In genomic region chr1:190048521-190049170, GRCm38 (mm10) we compare ENCODE assay signal across 26 mouse cellular contexts.
A peak's percentile ranks its signal among the peaks of the same experiment; 100 is the strongest.
DNase-seq lines count a peak whose midpoint lies in the region; ATAC-seq lines count a peak whose summit lies in the region.
"Had no signal": no experiment of that assay in that cellular context is flagged by ENCODE, and none has a peak within 500 bp of the region (broad histone marks: within the 10 kb centered on the region; RNA-seq: fewer than 3 reads in every experiment).

No protein-coding gene starts in this region.

- H3K27ac ChIP-seq in liver, embryonic 12.5 days = peak overlapping the region; percentile 47; the same call in 1 of the 2 replicates
- no peak overlapping the region for H3K27ac ChIP-seq in liver, embryonic 11.5 days (ENCODE audit: low read depth, low read length)
- peak overlapping the region; percentile 54 for H3K27ac ChIP-seq in liver, embryonic 16.5 days (ENCODE audit: low read length)
- H3K27ac ChIP-seq: embryonic facial prominence, embryonic 12.5 days; embryonic facial prominence, embryonic 15.5 days; gastrocnemius, adult 2 months; heart, embryonic 15.5 days; hindbrain, embryonic 14.5 days; hindbrain, postnatal 0 days had no signal

- peak; percentile 62 to 80 for DNase-seq in adrenal gland, adult (ENCODE audit: inconsistent age in 2 of 2, low spot score in 1 of 2)
- no peak for DNase-seq in adrenal gland, postnatal 25 days
- no peak for DNase-seq in liver, embryonic 11.5 days (ENCODE audit: low spot score)
- peak; percentile 31 for DNase-seq in adrenal gland, postnatal 14 days
- DNase-seq in embryo, embryonic 11 days = no peak
- no peak for DNase-seq in layer of hippocampus, adult 9-10 months (ENCODE audit: low spot score)
- DNase-seq: cerebellum, adult 18-20 months; cerebellum, adult 9-10 months; cerebellum, postnatal 14 days; forebrain, postnatal 0 days; gastrocnemius, adult 2 months; gastrocnemius, postnatal 25 days; heart, adult 18-20 months; heart, postnatal 10 days; heart, postnatal 4 days had no signal

- no peak overlapping the region for H3K9ac ChIP-seq in liver, embryonic 12.5 days
- no peak overlapping the region for H3K9ac ChIP-seq in liver, embryonic 11.5 days (ENCODE audit: low read depth, low read length)
- H3K9ac ChIP-seq in liver, embryonic 16.5 days (ENCODE audit: low read depth, low read length) = no peak overlapping the region
- H3K9ac ChIP-seq: embryonic facial prominence, embryonic 12.5 days; embryonic facial prominence, embryonic 15.5 days; forebrain, postnatal 0 days; heart, embryonic 12.5 days; heart, embryonic 15.5 days; hindbrain, embryonic 14.5 days had no signal

- H3K27me3 ChIP-seq in liver, embryonic 12.5 days (replicated peaks) = no peaks in the 10 kb centered on the region
- H3K27me3 ChIP-seq in liver, embryonic 11.5 days (replicated peaks; ENCODE audit: control insufficient read depth, insufficient read depth, low read length) = no peaks in the 10 kb centered on the region
- H3K27me3 ChIP-seq in liver, embryonic 16.5 days (ENCODE audit: control insufficient read depth, insufficient read depth, low read depth, low read length) = no peaks in the 10 kb centered on the region
- H3K27me3 ChIP-seq: embryonic facial prominence, embryonic 12.5 days; embryonic facial prominence, embryonic 15.5 days; heart, embryonic 12.5 days; heart, embryonic 15.5 days had no signal

- no peak overlapping the region for H3K4me3 ChIP-seq in liver, embryonic 12.5 days
- H3K4me3 ChIP-seq in liver, embryonic 11.5 days (ENCODE audit: low read depth, low read length) = no peak overlapping the region
- H3K4me3 ChIP-seq in liver, embryonic 16.5 days (ENCODE audit: low read depth, low read length) = no peak overlapping the region
- H3K4me3 ChIP-seq: embryonic facial prominence, embryonic 12.5 days; embryonic facial prominence, embryonic 15.5 days; gastrocnemius, adult 2 months; heart, embryonic 12.5 days; heart, embryonic 15.5 days had no signal

- WGBS in liver, embryonic 12.5 days (ENCODE audit: insufficient replicate concordance) = 53% methylated on average over 2 of the region's 2 CpGs
- 45% methylated on average over 2 of the region's 2 CpGs for WGBS in liver, embryonic 11.5 days
- 19% methylated on average over 2 of the region's 2 CpGs for WGBS in liver, embryonic 16.5 days (ENCODE audit: insufficient replicate concordance)

- no peak for ATAC-seq in liver, embryonic 12.5 days
- ATAC-seq in liver, embryonic 11.5 days (replicated peaks; ENCODE audit: low FRiP score) = no peak
- peak; percentile 71 for ATAC-seq in liver, embryonic 16.5 days (ENCODE audit: low read depth)
- ATAC-seq: activated CD4-positive, CD25-positive, alpha-beta regulatory T cell, adult 4 months; forebrain, embryonic 14.5 days; forebrain, postnatal 0 days; hindbrain, postnatal 0 days; inflammation-experienced regulatory T-cells, adult 6 months had no signal

- no peaks in the 10 kb centered on the region for H3K36me3 ChIP-seq in liver, embryonic 12.5 days
- H3K36me3 ChIP-seq in liver, embryonic 11.5 days (ENCODE audit: control insufficient read depth, insufficient read depth, low read length) = no peaks in the 10 kb centered on the region
- no peaks in the 10 kb centered on the region for H3K36me3 ChIP-seq in liver, embryonic 16.5 days (ENCODE audit: control insufficient read depth, insufficient read depth)
- H3K36me3 ChIP-seq: embryonic facial prominence, embryonic 12.5 days; embryonic facial prominence, embryonic 15.5 days; heart, embryonic 12.5 days; heart, embryonic 15.5 days had no signal

- H3K4me1 ChIP-seq in liver, embryonic 12.5 days = peaks cover 4% of the 10 kb centered on the region; the same call in 1 of the 2 replicates
- H3K4me1 ChIP-seq in liver, embryonic 11.5 days (replicated peaks; ENCODE audit: control insufficient read depth, insufficient read depth, low read length) = peaks cover 4% of the 10 kb centered on the region
- H3K4me1 ChIP-seq in liver, embryonic 16.5 days (ENCODE audit: control insufficient read depth, low read depth, low read length) = no peaks in the 10 kb centered on the region; the same call in 1 of the 2 replicates
- H3K4me1 ChIP-seq: embryonic facial prominence, embryonic 12.5 days; embryonic facial prominence, embryonic 15.5 days; heart, embryonic 15.5 days had no signal

- no peak overlapping the region for H3K4me2 ChIP-seq in liver, embryonic 12.5 days
- H3K4me2 ChIP-seq in liver, embryonic 11.5 days = no peak overlapping the region
- no peak overlapping the region for H3K4me2 ChIP-seq in liver, embryonic 16.5 days (ENCODE audit: low read depth, low read length)
- H3K4me2 ChIP-seq: embryonic facial prominence, embryonic 12.5 days; embryonic facial prominence, embryonic 15.5 days; heart, embryonic 12.5 days; heart, embryonic 15.5 days; hindbrain, embryonic 14.5 days had no signal

- 0 out of 2 replicates have a peak, but pooled peaks cover 6% of the 10 kb centered on the region for H3K9me3 ChIP-seq in liver, embryonic 12.5 days (replicated peaks)
- H3K9me3 ChIP-seq in liver, embryonic 11.5 days (ENCODE audit: control insufficient read depth, low read length) = no peaks in the 10 kb centered on the region
- H3K9me3 ChIP-seq in liver, embryonic 16.5 days (replicated peaks; ENCODE audit: control insufficient read depth, low read length) = 0 out of 2 replicates have a peak, but pooled peaks cover 2% of the 10 kb centered on the region
- H3K9me3 ChIP-seq: embryonic facial prominence, embryonic 15.5 days; heart, embryonic 15.5 days had no signal

Comparison
In these comparisons a context has a peak if more than half of its experiments do, and no peak if none do; other contexts are left out.
1. DNase-seq: peak in adrenal gland, adult (2 of 2) and adrenal gland, postnatal 14 days (single experiment); none in adrenal gland, postnatal 25 days (single experiment), liver, embryonic 11.5 days (single experiment), embryo, embryonic 11 days (single experiment) and layer of hippocampus, adult 9-10 months (single experiment).